Mouse (Mus musculus): ENCODE measurements around the gene N4bp3.

DNA sequence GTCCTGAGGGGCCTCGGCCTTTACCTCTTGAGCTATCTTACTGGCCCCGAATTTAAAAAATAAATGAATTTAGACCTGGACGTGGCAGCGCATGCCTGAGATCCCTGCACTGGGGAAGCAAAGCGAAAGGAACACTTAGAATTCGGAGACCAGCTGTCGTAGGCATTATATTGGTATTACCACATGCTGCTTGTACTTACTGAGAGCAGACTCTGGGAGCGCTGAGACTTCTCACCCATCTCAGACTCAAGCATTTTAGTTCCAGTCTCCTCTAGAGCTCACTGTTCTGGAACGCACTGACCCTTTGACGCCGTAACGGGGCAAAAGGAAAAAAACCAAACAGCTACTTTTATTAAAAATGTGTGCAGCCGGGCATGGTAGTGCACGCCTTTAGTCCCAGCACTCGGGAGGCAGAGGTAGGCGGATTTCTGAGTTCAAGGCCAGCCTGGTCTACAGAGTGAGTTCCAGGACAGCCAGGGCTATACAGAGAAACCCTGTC, 11.3 kb upstream of the N4bp3 start:
- TF ChIP-seq CTCF (conservative IDR thresholded peaks at IDR 0.05 in 1 of 2, IDR thresholded peaks at IDR 0.05 in 1 of 2; ENCODE audit: low read depth in 2 of 2, low read length in 2 of 2) (no peak), JUND (conservative IDR thresholded peaks at IDR 0.05; ENCODE audit: low read depth, low read length) (no peak), POLR2A (IDR thresholded peaks at IDR 0.05; ENCODE audit: low read depth, low read length) (no peak), ZNF384 (IDR thresholded peaks at IDR 0.05; ENCODE audit: low read depth, low read length) (no peak), ZMIZ1 (IDR thresholded peaks at IDR 0.05; ENCODE audit: low read depth, low read length) (no peak), NRF1 (IDR thresholded peaks at IDR 0.05; ENCODE audit: low read depth, low read length) (no peak), MAX (IDR thresholded peaks at IDR 0.05; ENCODE audit: low read length) (no peak), RAD21 (IDR thresholded peaks at IDR 0.05; ENCODE audit: low read depth, low read length) (no peak), MAFK (IDR thresholded peaks at IDR 0.05; ENCODE audit: insufficient replicate concordance, low read length) (no peak), TCF12 (IDR thresholded peaks at IDR 0.05; ENCODE audit: low read depth, low read length) (no peak), BHLHE40 (IDR thresholded peaks at IDR 0.05; ENCODE audit: low read depth, low read length) (no peak), E2F4 (IDR thresholded peaks at IDR 0.05; ENCODE audit: insufficient replicate concordance, low read depth, low read length) (no peak)
